Mouse (Mus musculus) gastrocnemius, postnatal 36 days (tissue): ENCODE measurements around the gene Qpct. TPM values are rescaled to one million over a fixed set of nuclear protein-coding genes. Genes with fewer than 3 reads are reported as not detected.
"Not testable (repeated sequence)": the region's sequence is repeated elsewhere in the genome, so short reads cannot be mapped to it uniquely, and the experiment has no call there.

Experiments
- DNase-seq, 2 experiments: peaks; one replicate each; pipeline ENCODE4 v3.0.0; 2022
- intact Hi-C: fragments of 180-260 bp; cut with DNase I; formaldehyde crosslinking; loops from one replicate; pipeline ENCODE4 v1.15.1; 2025
- total RNA-seq, 2 experiments: library from RNA; stranded (reverse); gene quantifications; 2 replicates each; pipeline ENCODE4 v1.2.3; 2021

Qpct gene
- total RNA-seq, 2 experiments from 2014 or later: 2.1 to 2.8 TPM

GRCm38 (mm10) chr17:79069019-79069418 lies 17.3 kb downstream of the Qpct start:
- no peak for DNase-seq

GRCm38 (mm10) chr17:79069766-79070480 lies 18.2 kb downstream of the Qpct start:
- intact Hi-C loops: no loop called here
- no peak for DNase-seq

More at GRCm38 (mm10) chr17:79069019-79069418, 17.3 kb downstream of the Qpct start:
- intact Hi-C loops: no loop called here

- DNase-seq: no peak
- intact Hi-C loops: no loop called here
Observed at GRCm38 (mm10) chr17:79071951-79072350, 20.2 kb downstream of the Qpct start.

- intact Hi-C loops: no loop called here
- DNase-seq: no peak
Observed at GRCm38 (mm10) chr17:79076974-79077847, 25.5 kb downstream of the Qpct start.

- intact Hi-C loops: no loop called here
- no peak for DNase-seq
Observed at GRCm38 (mm10) chr17:79077848-79078146, 26.1 kb downstream of the Qpct start.

GRCm38 (mm10) chr17:79078248-79078647 lies 26.5 kb downstream of the Qpct start:
- DNase-seq: no peak
- intact Hi-C loops: no loop called here

GRCm38 (mm10) chr17:79091710-79092109 lies 40.0 kb downstream of the Qpct start:
- DNase-seq: no peak
- intact Hi-C loops: no loop called here

GRCm38 (mm10) chr17:79093286-79093975 lies 41.7 kb downstream of the Qpct start:
- intact Hi-C loops: no loop called here
- no peak for DNase-seq

- intact Hi-C loops: no loop called here
- no peak for DNase-seq
Observed at GRCm38 (mm10) chr17:79095624-79096023, 43.9 kb downstream of the Qpct start.

GRCm38 (mm10) chr17:79099866-79100265 lies 48.2 kb downstream of the Qpct start:
- DNase-seq: no peak
- intact Hi-C loops: no loop called here

- no peak for DNase-seq
- intact Hi-C loops: no loop called here
Observed at GRCm38 (mm10) chr17:79108238-79108637, 56.5 kb downstream of the Qpct start.

GRCm38 (mm10) chr17:79109576-79109975 lies 57.9 kb downstream of the Qpct start:
- DNase-seq: no peak
- intact Hi-C loops: no loop called here

GRCm38 (mm10) chr17:79110936-79111348 lies 59.2 kb downstream of the Qpct start:
- intact Hi-C loops: loop anchor here (1.0 to 5.0 kb wide), 2 partner anchors 406 to 469 kb away; no protein-coding TSS in a partner anchor
- DNase-seq: peak; percentile 12 to 22

GRCm38 (mm10) chr17:79115248-79115647 lies 63.5 kb downstream of the Qpct start:
- intact Hi-C loops, DNase-seq: not testable (repeated sequence)

- intact Hi-C loops: no loop called here
- no peak for DNase-seq
Observed at GRCm38 (mm10) chr17:79119066-79119465, 67.4 kb downstream of the Qpct start.

- DNase-seq: no peak
- intact Hi-C loops: no loop called here
Observed at GRCm38 (mm10) chr17:79120269-79120668, 68.6 kb downstream of the Qpct start.

GRCm38 (mm10) chr17:79133740-79134139 lies 82.0 kb downstream of the Qpct start:
- intact Hi-C loops: no loop called here
- DNase-seq: no peak

- intact Hi-C loops: no loop called here
- no peak for DNase-seq
Observed at GRCm38 (mm10) chr17:79135826-79136225, 84.1 kb downstream of the Qpct start.

GRCm38 (mm10) chr17:79136401-79136800 lies 84.7 kb downstream of the Qpct start:
- intact Hi-C loops: no loop called here

More at GRCm38 (mm10) chr17:79136401-79136800, 84.7 kb downstream of the Qpct start:
- DNase-seq: no peak
